Mouse (Mus musculus) liver, embryonic 15.5 days (tissue): ENCODE results near the gene Ttc28. TPM values are rescaled to one million over a fixed set of nuclear protein-coding genes. Genes with fewer than 3 reads are reported as not detected.

Source experiments
- ATAC-seq: fragments of 200-750 bp; cut with Nextera tagmentation; 2 replicates; pipeline ENCODE4 v1.8.0; 2017; ENCODE audit warnings: moderate number of reproducible peaks, mild to moderate bottlenecking, moderate library complexity; ENCODE audit not compliant: insufficient read depth
- H3K27ac ChIP-seq: fragments of 300-500 bp; sonication (generic); replicated peaks from 2 replicates; pipeline ENCODE4 v1.5.1; 2015; ENCODE audit warnings: mild to moderate bottlenecking, inconsistent platforms
- H3K27me3 ChIP-seq: fragments of 300-500 bp; sonication (generic); 2 replicates; pipeline ENCODE4 v1.6.1; 2015; ENCODE audit warnings: mild to moderate bottlenecking, inconsistent platforms
- H3K36me3 ChIP-seq: fragments of 300-500 bp; sonication (generic); replicated peaks from 2 replicates; pipeline ENCODE4 v1.6.1; 2015; ENCODE audit warnings: moderate library complexity, mild to moderate bottlenecking, inconsistent platforms
- H3K4me1 ChIP-seq: fragments of 300-500 bp; sonication (generic); replicated peaks from 2 replicates; pipeline ENCODE4 v1.6.1; 2015; ENCODE audit warnings: inconsistent platforms
- H3K4me2 ChIP-seq: fragments of 300-500 bp; sonication (generic); 2 replicates; pipeline ENCODE4 v1.6.1; 2015; ENCODE audit warnings: moderate library complexity, mild to moderate bottlenecking, inconsistent platforms
- H3K4me3 ChIP-seq: fragments of 300-500 bp; sonication (generic); replicated peaks from 2 replicates; pipeline ENCODE4 v1.5.1; 2015; ENCODE audit warnings: mild to moderate bottlenecking, inconsistent platforms
- H3K9ac ChIP-seq: fragments of 300-500 bp; sonication (generic); 2 replicates; pipeline ENCODE4 v1.6.1; 2015; ENCODE audit warnings: moderate library complexity, mild to moderate bottlenecking, inconsistent platforms
- H3K9me3 ChIP-seq: fragments of 300-500 bp; sonication (generic); replicated peaks from 2 replicates; pipeline ENCODE4 v1.6.1; 2016; ENCODE audit warnings: inconsistent platforms
- WGBS: fragments of 180-500 bp; shearing (Covaris S2); methylation state at CpG from one replicate; pipeline ENCODE4 v1.1.7; 2015; ENCODE audit warnings: mixed read lengths; ENCODE audit not compliant: insufficient replicate concordance; 5-methylcytosine and 5-hydroxymethylcytosine counted together
- polyA plus RNA-seq: library from polyadenylated mRNA; unstranded; fragments of >200 nt; fragmentation: Nextera tagmentation; extraction: Ambion mirVana; gene quantifications from 2 replicates; pipeline ENCODE4 v1.2.1, GENCODE M21; 2015

The Ttc28 gene
- polyA plus RNA-seq, 1 experiment from 2014 or later, result 1.5 TPM

GRCm38 (mm10) chr5:111268852-111269251 is 389.2 kb downstream of the Ttc28 start:
- ATAC-seq, result no peak
- Histone ChIP-seq H3K4me2 (no peak overlapping the region), H3K9ac (no peak overlapping the region), H3K9me3 (no peaks in the 10 kb centered on the region), H3K27ac (no peak overlapping the region), H3K36me3 (no peaks in the 10 kb centered on the region), H3K4me1 (no peaks in the 10 kb centered on the region), H3K4me3 (no peak overlapping the region), H3K27me3 (no peaks in the 10 kb centered on the region)
- WGBS, result 56% methylated on average over 2 of the region's 2 CpGs

- no peaks in the 10 kb centered on the region for H3K27me3 ChIP-seq
- ATAC-seq, result no peak; the same call in 1 of the 2 replicates
- H3K9me3 ChIP-seq, result no peaks in the 10 kb centered on the region
- H3K4me2 ChIP-seq, result no peak overlapping the region
- 58% methylated on average over 6 of the region's 6 CpGs for WGBS
- no peak overlapping the region for H3K27ac ChIP-seq
- H3K9ac ChIP-seq, result no peak overlapping the region
- H3K4me3 ChIP-seq, result no peak overlapping the region
- no peaks in the 10 kb centered on the region for H3K4me1 ChIP-seq
- no peaks in the 10 kb centered on the region for H3K36me3 ChIP-seq
Measured at GRCm38 (mm10) chr5:111269613-111270205, 390.1 kb downstream of the Ttc28 start.

- Histone ChIP-seq H3K36me3 (no peaks in the 10 kb centered on the region), H3K9me3 (no peaks in the 10 kb centered on the region), H3K9ac (no peak overlapping the region), H3K4me3 (no peak overlapping the region), H3K4me2 (no peak overlapping the region), H3K27me3 (no peaks in the 10 kb centered on the region), H3K4me1 (no peaks in the 10 kb centered on the region), H3K27ac (no peak overlapping the region)
- 66% methylated on average over 15 of the region's 15 CpGs for WGBS
- ATAC-seq, result peak; percentile 10; the same call in 1 of the 2 replicates
Measured at GRCm38 (mm10) chr5:111270246-111271002, 390.8 kb downstream of the Ttc28 start.

GRCm38 (mm10) chr5:111273589-111273988 is 394.0 kb downstream of the Ttc28 start:
- H3K27ac ChIP-seq, result no peak overlapping the region
- no peak overlapping the region for H3K9ac ChIP-seq
- ATAC-seq, result no peak
- no peaks in the 10 kb centered on the region for H3K4me1 ChIP-seq
- no peaks in the 10 kb centered on the region for H3K27me3 ChIP-seq
- no peak overlapping the region for H3K4me3 ChIP-seq
- H3K4me2 ChIP-seq, result no peak overlapping the region
- no peaks in the 10 kb centered on the region for H3K9me3 ChIP-seq
- no peaks in the 10 kb centered on the region for H3K36me3 ChIP-seq
- 30% methylated on average over 10 of the region's 10 CpGs for WGBS

DNA sequence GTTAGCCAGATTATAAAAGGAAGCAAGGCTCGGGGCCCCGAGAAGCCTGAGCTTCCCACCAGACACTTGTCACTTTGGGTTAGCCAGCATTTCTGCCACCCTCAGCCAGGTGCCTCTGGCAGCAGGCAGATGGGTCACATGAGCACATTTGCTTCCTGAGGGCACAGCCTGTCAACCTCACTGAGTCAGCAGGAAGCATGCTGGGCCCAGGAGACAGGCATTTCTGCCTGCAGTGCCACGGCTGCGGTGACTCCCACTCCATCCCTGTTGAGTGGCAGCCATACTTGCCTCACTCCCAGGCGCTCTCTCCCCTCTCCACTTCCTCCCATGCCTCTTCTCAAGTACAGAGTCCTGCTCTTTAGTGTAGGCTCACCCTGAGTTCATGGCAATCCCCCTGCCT is 395.3 kb downstream of the Ttc28 start:
- no peak for ATAC-seq
- no peak overlapping the region for H3K4me3 ChIP-seq
- H3K9ac ChIP-seq, result no peak overlapping the region
- H3K4me1 ChIP-seq, result no peaks in the 10 kb centered on the region
- no peaks in the 10 kb centered on the region for H3K9me3 ChIP-seq
- no peaks in the 10 kb centered on the region for H3K36me3 ChIP-seq
- no peaks in the 10 kb centered on the region for H3K27me3 ChIP-seq
- H3K27ac ChIP-seq, result no peak overlapping the region
- WGBS, result 39% methylated on average over 5 of the region's 5 CpGs
- no peak overlapping the region for H3K4me2 ChIP-seq

DNA sequence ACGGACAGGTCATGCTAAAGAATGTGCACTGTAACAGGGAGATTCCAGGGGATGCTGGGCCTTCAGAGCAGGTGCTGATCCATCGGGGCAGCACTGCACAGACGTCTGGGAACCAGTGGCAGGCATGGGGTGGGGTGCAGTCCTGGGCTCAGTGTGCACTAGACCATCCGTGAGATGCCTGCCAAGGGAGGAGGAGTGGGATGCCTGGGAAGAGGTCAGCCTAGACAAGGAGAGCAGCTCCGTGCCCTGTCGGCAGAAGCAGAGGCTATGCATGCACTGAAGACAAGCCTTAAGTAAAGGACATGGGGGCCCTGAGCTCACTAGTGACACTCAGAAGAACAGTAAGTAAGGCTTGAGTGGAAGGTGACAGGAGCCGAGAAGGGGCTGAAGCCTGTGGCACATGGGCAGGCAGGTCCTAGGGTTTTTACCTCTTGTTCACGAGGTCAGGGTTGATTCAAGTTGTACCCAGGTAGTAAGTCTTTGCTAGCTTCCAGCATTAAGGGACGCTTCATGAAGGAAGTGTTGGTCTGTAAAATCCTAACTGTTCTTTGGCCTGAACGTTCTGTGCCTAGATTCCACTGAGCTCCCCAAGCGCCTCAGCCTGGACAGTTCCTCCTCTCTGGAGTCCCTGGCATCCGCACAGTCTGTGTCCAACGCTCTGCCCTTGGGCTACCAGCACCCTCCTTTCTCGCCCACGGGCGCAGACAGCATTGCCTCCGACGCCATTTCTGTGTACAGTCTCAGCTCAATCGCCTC is 405.0 kb downstream of the Ttc28 start:
- no peak for ATAC-seq
- H3K9me3 ChIP-seq, result no peaks in the 10 kb centered on the region
- no peaks in the 10 kb centered on the region for H3K36me3 ChIP-seq
- H3K4me2 ChIP-seq, result no peak overlapping the region
- H3K27ac ChIP-seq, result no peak overlapping the region
- H3K4me1 ChIP-seq, result peaks cover 3% of the 10 kb centered on the region; the same call in 1 of the 2 replicates
- H3K9ac ChIP-seq, result no peak overlapping the region
- no peak overlapping the region for H3K4me3 ChIP-seq
- WGBS, result 71% methylated on average over 19 of the region's 19 CpGs
- no peaks in the 10 kb centered on the region for H3K27me3 ChIP-seq

DNA sequence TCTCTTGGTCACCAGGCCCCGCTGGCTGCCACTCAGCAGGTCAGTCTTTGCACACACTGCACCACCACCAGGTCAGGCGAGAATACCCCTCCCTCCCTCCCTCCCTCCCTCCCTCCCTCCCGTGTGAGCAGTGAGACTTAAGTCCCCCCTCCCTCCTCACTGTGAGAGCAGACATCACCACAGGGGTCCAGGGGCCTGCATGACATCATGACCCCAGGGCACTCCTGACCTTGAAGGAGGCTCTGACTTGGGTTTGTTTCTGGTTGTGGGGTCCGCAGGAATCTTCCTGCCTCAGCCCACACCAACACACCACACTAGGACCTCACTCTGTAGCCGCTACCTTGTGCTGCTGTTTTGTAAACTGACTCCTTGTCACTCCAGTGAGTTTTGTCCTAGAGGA is 408.0 kb downstream of the Ttc28 start:
- Histone ChIP-seq H3K9ac (no peak overlapping the region), H3K9me3 (no peaks in the 10 kb centered on the region), H3K4me3 (no peak overlapping the region), H3K27me3 (no peaks in the 10 kb centered on the region), H3K4me2 (no peak overlapping the region), H3K36me3 (no peaks in the 10 kb centered on the region), H3K4me1 (peaks cover 3% of the 10 kb centered on the region; the same call in 1 of the 2 replicates), H3K27ac (0 out of 2 replicates have a peak overlapping the region, but pooled peaks have one; percentile 56)
- no peak for ATAC-seq
- WGBS, result 65% methylated on average over 5 of the region's 5 CpGs

- ATAC-seq, result peak; percentile 47
- Histone ChIP-seq H3K27me3 (no peaks in the 10 kb centered on the region), H3K4me1 (peaks cover 3% of the 10 kb centered on the region; the same call in 1 of the 2 replicates), H3K36me3 (no peaks in the 10 kb centered on the region), H3K4me2 (peak overlapping the region; percentile 23; the same call in 1 of the 2 replicates), H3K4me3 (no peak overlapping the region), H3K27ac (peak overlapping the region; percentile 56; the same call in 1 of the 2 replicates), H3K9me3 (no peaks in the 10 kb centered on the region), H3K9ac (no peak overlapping the region)
- 70% methylated on average over 11 of the region's 11 CpGs for WGBS
Measured at GRCm38 (mm10) chr5:111288486-111288885, 408.9 kb downstream of the Ttc28 start.

DNA sequence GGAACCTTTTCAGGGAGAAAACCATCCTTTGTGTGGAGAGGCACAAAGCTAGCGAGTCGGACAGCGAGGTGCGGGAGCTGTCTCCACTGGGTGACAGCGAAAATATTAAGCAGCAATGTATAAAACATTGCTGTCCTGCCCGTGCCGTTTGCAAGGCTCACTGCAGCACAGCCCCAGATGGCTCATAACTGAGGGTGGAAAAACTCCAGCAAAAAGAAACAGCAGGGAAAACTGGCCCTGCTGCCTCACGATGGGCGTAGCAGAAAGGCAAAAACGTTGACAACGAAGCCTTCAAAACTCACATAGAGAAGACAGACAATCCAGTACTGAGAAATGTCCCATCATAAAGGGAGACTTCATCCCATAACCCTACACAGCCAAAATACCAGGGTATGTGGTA is 410.5 kb downstream of the Ttc28 start:
- no peak for ATAC-seq
- Histone ChIP-seq H3K4me1 (peaks cover 3% of the 10 kb centered on the region; the same call in 1 of the 2 replicates), H3K4me2 (no peak overlapping the region), H3K27ac (no peak overlapping the region), H3K27me3 (no peaks in the 10 kb centered on the region), H3K9ac (no peak overlapping the region), H3K9me3 (no peaks in the 10 kb centered on the region), H3K4me3 (no peak overlapping the region), H3K36me3 (no peaks in the 10 kb centered on the region)
- 71% methylated on average over 11 of the region's 11 CpGs for WGBS

- no peaks in the 10 kb centered on the region for H3K9me3 ChIP-seq
- H3K27me3 ChIP-seq, result no peaks in the 10 kb centered on the region
- peaks cover 3% of the 10 kb centered on the region; the same call in 1 of the 2 replicates for H3K4me1 ChIP-seq
- WGBS, result 59% methylated on average over 10 of the region's 10 CpGs
- no peak for ATAC-seq
- H3K9ac ChIP-seq, result no peak overlapping the region
- H3K36me3 ChIP-seq, result no peaks in the 10 kb centered on the region
- no peak overlapping the region for H3K27ac ChIP-seq
- no peak overlapping the region for H3K4me2 ChIP-seq
- H3K4me3 ChIP-seq, result no peak overlapping the region
Measured at GRCm38 (mm10) chr5:111291639-111292038, 412.0 kb downstream of the Ttc28 start.

GRCm38 (mm10) chr5:111297801-111298200 is 418.2 kb downstream of the Ttc28 start:
- Histone ChIP-seq H3K4me3 (no peak overlapping the region), H3K4me1 (peaks cover under 1% of the 10 kb centered on the region; the same call in 1 of the 2 replicates), H3K9ac (no peak overlapping the region), H3K36me3 (no peaks in the 10 kb centered on the region), H3K4me2 (no peak overlapping the region), H3K27me3 (no peaks in the 10 kb centered on the region), H3K9me3 (no peaks in the 10 kb centered on the region), H3K27ac (no peak overlapping the region)
- 51% methylated on average over 5 of the region's 5 CpGs for WGBS
- ATAC-seq, result no peak
